Mouse (Mus musculus): ENCODE measurements around the gene Dzip1. TPM values are rescaled to one million over a fixed set of nuclear protein-coding genes. Genes with fewer than 3 reads are reported as not detected.

Dzip1 gene
- polyA plus RNA-seq, 1 experiment from 2014 or later, result 19.7 TPM

- Histone ChIP-seq H3K4me3 (no peak overlapping the region), H3K27ac (no peak overlapping the region), H3K36me3 (no peaks in the 10 kb centered on the region), H3K27me3 (ENCODE audit: insufficient read depth, poor library complexity, severe bottlenecking) (peaks cover 55% of the 10 kb centered on the region), H3K9me3 (no peaks in the 10 kb centered on the region), H3K4me1 (replicated peaks) (peaks cover 20% of the 10 kb centered on the region)
- DNase-seq (ENCODE audit: low spot score), result no peak
- WGBS, result 82% methylated on average over 6 of the region's 6 CpGs
These were observed 68.7 kb downstream of the Dzip1 start for GRCm38 (mm10) chr14:118856563-118856962.

GRCm38 (mm10) chr14:118855141-118855800, 70.0 kb downstream of the Dzip1 start:
- Histone ChIP-seq H3K4me1 (replicated peaks) (peaks cover 20% of the 10 kb centered on the region), H3K4me3 (peak overlapping the region; percentile 70), H3K9me3 (no peaks in the 10 kb centered on the region), H3K27ac (peak overlapping the region; percentile 70), H3K36me3 (no peaks in the 10 kb centered on the region), H3K27me3 (ENCODE audit: insufficient read depth, poor library complexity, severe bottlenecking) (peaks cover 55% of the 10 kb centered on the region)
- under 1% methylated on average over 28 of the region's 28 CpGs for WGBS
- peak; percentile 48 for DNase-seq (ENCODE audit: low spot score)

GRCm38 (mm10) chr14:118854371-118855114, 70.7 kb downstream of the Dzip1 start:
- Histone ChIP-seq H3K4me1 (replicated peaks) (peaks cover 20% of the 10 kb centered on the region), H3K36me3 (no peaks in the 10 kb centered on the region), H3K27ac (peak overlapping the region; percentile 70), H3K27me3 (ENCODE audit: insufficient read depth, poor library complexity, severe bottlenecking) (peaks cover 55% of the 10 kb centered on the region), H3K9me3 (no peaks in the 10 kb centered on the region), H3K4me3 (peak overlapping the region; percentile 70)
- WGBS, result 1% methylated on average over 48 of the region's 48 CpGs
- DNase-seq (ENCODE audit: low spot score), result peak; percentile 77

GRCm38 (mm10) chr14:118851496-118852107, 73.7 kb downstream of the Dzip1 start:
- Histone ChIP-seq H3K27ac (no peak overlapping the region), H3K36me3 (no peaks in the 10 kb centered on the region), H3K27me3 (ENCODE audit: insufficient read depth, poor library complexity, severe bottlenecking) (peaks cover 39% of the 10 kb centered on the region), H3K4me1 (replicated peaks) (peaks cover 20% of the 10 kb centered on the region), H3K4me3 (no peak overlapping the region), H3K9me3 (no peaks in the 10 kb centered on the region)
- 75% methylated on average over 6 of the region's 6 CpGs for WGBS
- DNase-seq (ENCODE audit: low spot score), result no peak

- WGBS, result 80% methylated on average over 4 of the region's 4 CpGs
- Histone ChIP-seq H3K4me3 (no peak overlapping the region), H3K27ac (no peak overlapping the region), H3K4me1 (replicated peaks) (peaks cover 20% of the 10 kb centered on the region), H3K27me3 (ENCODE audit: insufficient read depth, poor library complexity, severe bottlenecking) (peaks cover 32% of the 10 kb centered on the region), H3K36me3 (no peaks in the 10 kb centered on the region), H3K9me3 (no peaks in the 10 kb centered on the region)
- no peak for DNase-seq (ENCODE audit: low spot score)
These were observed 74.6 kb downstream of the Dzip1 start for GRCm38 (mm10) chr14:118850696-118851035.

- H3K27me3 ChIP-seq (ENCODE audit: insufficient read depth, poor library complexity, severe bottlenecking), result peaks cover 27% of the 10 kb centered on the region
- H3K4me3 ChIP-seq, result no peak overlapping the region
- WGBS, result 85% methylated on average over 11 of the region's 11 CpGs
- H3K27ac ChIP-seq, result no peak overlapping the region
- H3K4me1 ChIP-seq (replicated peaks), result peaks cover 16% of the 10 kb centered on the region
- H3K36me3 ChIP-seq, result no peaks in the 10 kb centered on the region
- H3K9me3 ChIP-seq, result no peaks in the 10 kb centered on the region
- no peak for DNase-seq (ENCODE audit: low spot score)
These were observed 75.1 kb downstream of the Dzip1 start for GRCm38 (mm10) chr14:118850011-118850695.

GRCm38 (mm10) chr14:118848171-118848570, 77.1 kb downstream of the Dzip1 start:
- peaks cover 8% of the 10 kb centered on the region for H3K27me3 ChIP-seq (ENCODE audit: insufficient read depth, poor library complexity, severe bottlenecking)
- no peaks in the 10 kb centered on the region for H3K9me3 ChIP-seq
- no peak for DNase-seq (ENCODE audit: low spot score)
- H3K36me3 ChIP-seq, result no peaks in the 10 kb centered on the region
- WGBS, result 87% methylated on average over 7 of the region's 7 CpGs
- no peak overlapping the region for H3K4me3 ChIP-seq
- H3K4me1 ChIP-seq (replicated peaks), result no peaks in the 10 kb centered on the region
- no peak overlapping the region for H3K27ac ChIP-seq

GRCm38 (mm10) chr14:118846834-118847233, 78.4 kb downstream of the Dzip1 start:
- H3K9me3 ChIP-seq, result no peaks in the 10 kb centered on the region
- no peaks in the 10 kb centered on the region for H3K36me3 ChIP-seq
- no peak overlapping the region for H3K27ac ChIP-seq
- no peak overlapping the region for H3K4me3 ChIP-seq
- 95% methylated on average over 10 of the region's 10 CpGs for WGBS
- no peaks in the 10 kb centered on the region for H3K27me3 ChIP-seq (ENCODE audit: insufficient read depth, poor library complexity, severe bottlenecking)
- DNase-seq (ENCODE audit: low spot score), result no peak
- no peaks in the 10 kb centered on the region for H3K4me1 ChIP-seq (replicated peaks)

- no peak overlapping the region for H3K27ac ChIP-seq
- peaks cover 17% of the 10 kb centered on the region; the same call in 1 of the 2 replicates for H3K4me1 ChIP-seq (replicated peaks)
- 91% methylated on average over 3 of the region's 3 CpGs for WGBS
- H3K27me3 ChIP-seq (ENCODE audit: insufficient read depth, poor library complexity, severe bottlenecking), result no peaks in the 10 kb centered on the region; the same call in 1 of the 2 replicates
- DNase-seq (ENCODE audit: low spot score), result no peak
- no peak overlapping the region for H3K4me3 ChIP-seq
- H3K36me3 ChIP-seq, result no peaks in the 10 kb centered on the region
- no peaks in the 10 kb centered on the region for H3K9me3 ChIP-seq
These were observed 82.9 kb downstream of the Dzip1 start for GRCm38 (mm10) chr14:118842353-118842752.

- no peaks in the 10 kb centered on the region for H3K36me3 ChIP-seq
- no peaks in the 10 kb centered on the region for H3K9me3 ChIP-seq
- peaks cover 17% of the 10 kb centered on the region; the same call in 1 of the 2 replicates for H3K4me1 ChIP-seq (replicated peaks)
- no peak overlapping the region for H3K4me3 ChIP-seq
- H3K27me3 ChIP-seq (ENCODE audit: insufficient read depth, poor library complexity, severe bottlenecking), result no peaks in the 10 kb centered on the region; the same call in 1 of the 2 replicates
- DNase-seq (ENCODE audit: low spot score), result no peak
- no peak overlapping the region for H3K27ac ChIP-seq
- 95% methylated on average over 1 of the region's 1 CpGs for WGBS
These were observed 85.2 kb downstream of the Dzip1 start for GRCm38 (mm10) chr14:118840027-118840426.

- no peak overlapping the region for H3K27ac ChIP-seq
- H3K9me3 ChIP-seq, result no peaks in the 10 kb centered on the region
- peaks cover 20% of the 10 kb centered on the region for H3K4me1 ChIP-seq (replicated peaks)
- no peaks in the 10 kb centered on the region; the same call in 1 of the 2 replicates for H3K27me3 ChIP-seq (ENCODE audit: insufficient read depth, poor library complexity, severe bottlenecking)
- WGBS, result 49% methylated on average over 5 of the region's 5 CpGs
- no peak for DNase-seq (ENCODE audit: low spot score)
- H3K36me3 ChIP-seq, result no peaks in the 10 kb centered on the region
- H3K4me3 ChIP-seq, result no peak overlapping the region
These were observed 85.8 kb downstream of the Dzip1 start for GRCm38 (mm10) chr14:118839416-118839815.

GRCm38 (mm10) chr14:118838556-118839120, 86.6 kb downstream of the Dzip1 start:
- Histone ChIP-seq H3K4me3 (no peak overlapping the region), H3K9me3 (no peaks in the 10 kb centered on the region), H3K4me1 (replicated peaks) (peaks cover 24% of the 10 kb centered on the region), H3K27ac (no peak overlapping the region), H3K27me3 (ENCODE audit: insufficient read depth, poor library complexity, severe bottlenecking) (no peaks in the 10 kb centered on the region; the same call in 1 of the 2 replicates), H3K36me3 (no peaks in the 10 kb centered on the region)
- 76% methylated on average over 8 of the region's 8 CpGs for WGBS
- DNase-seq (ENCODE audit: low spot score), result no peak

Measured in hindbrain, embryonic 10.5 days (tissue).